Mouse (Mus musculus) Muller cell, postnatal 12 days (primary cell): ENCODE measurements around the gene R3hdm2.

Experiments used
- DNase-seq: peaks from one replicate; pipeline ENCODE4 v3.0.0-alpha.2; 2015; ENCODE audit errors: inconsistent ontology term

The R3hdm2 gene

DNA sequence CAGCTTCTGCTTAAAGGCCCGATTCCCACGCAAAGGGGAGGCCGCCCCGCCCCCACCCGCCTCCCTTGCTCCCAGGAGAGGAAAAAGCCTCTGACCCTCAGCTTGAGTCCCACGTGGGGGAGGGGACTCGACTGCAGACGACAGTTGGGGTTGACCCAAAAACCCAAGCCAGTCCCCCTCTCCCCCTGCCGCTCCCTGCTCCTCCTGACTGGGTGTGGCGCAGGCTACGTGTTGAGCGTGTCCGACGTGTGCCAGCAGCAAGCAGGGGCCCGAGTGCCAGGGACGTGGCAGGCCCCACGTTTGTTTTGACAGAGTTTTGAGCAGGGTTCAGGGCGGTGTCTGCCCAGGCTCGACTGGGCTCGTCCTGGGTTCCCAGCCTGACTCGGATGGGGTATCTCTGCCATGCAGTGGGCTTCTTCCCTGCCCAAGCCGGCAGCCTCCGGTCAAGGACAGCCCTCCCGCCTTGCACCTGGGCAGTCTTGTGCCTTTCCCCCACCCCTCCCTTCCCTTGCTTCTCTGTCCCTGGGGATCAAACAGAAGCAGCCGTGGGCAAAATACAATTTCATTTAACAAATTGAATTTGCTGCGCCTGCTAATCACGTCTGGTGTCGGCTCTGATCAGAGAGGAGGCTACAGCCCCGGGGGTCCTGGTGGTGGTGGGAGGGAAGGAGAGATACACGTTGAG lies 136.6 kb downstream of the R3hdm2 start:
- no peak for DNase-seq

DNA sequence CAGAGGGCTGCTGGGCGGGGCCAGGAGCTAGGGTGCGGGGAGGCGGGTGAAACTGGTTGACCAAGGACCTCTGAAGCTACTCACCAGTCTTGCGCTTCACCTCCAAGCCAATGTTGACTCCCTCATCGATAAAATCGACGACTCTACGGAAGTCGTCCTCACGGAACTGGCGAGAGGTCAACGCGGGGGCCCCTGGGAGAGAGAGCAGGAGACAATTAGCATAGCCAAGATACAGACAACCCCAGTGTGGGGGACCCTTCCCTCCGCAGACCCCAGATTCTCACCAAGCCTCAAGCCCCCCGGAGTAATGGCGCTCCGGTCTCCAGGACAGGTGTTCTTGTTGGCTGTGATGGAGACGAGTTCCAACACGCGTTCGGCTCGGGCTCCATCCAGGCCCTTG lies 137.8 kb downstream of the R3hdm2 start:
- DNase-seq = no peak

DNA sequence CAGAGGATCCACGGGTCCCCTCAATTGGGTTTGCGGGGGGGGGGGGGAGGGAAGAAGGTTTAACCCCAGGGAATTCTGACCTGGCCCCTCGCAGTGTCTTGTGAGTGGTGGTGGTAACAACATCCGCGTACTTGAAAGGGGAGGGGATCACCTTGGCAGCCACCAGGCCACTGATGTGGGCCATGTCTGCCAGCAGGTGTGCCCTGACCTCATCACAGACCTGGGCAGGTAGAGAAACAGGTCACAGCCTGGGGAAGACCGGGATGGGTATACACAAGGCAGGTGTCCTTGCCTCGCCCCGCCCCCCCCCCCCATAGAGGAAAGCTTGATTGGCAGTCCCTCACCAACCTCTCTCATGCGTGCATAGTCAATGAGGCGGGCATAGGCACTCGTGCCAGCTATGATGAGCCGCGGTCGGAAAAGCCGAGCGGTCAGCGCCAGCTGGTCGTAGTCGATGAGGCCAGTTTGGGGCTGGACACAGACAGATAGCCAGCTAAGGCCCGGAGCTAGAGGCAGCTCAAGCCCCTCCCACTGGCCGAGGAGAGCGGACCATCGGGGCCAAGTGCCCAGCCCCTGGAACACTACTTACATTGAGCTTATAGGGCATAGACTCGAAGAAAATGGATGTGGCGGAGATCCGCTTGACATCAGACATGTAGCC lies 139.0 kb downstream of the R3hdm2 start:
- DNase-seq = no peak

DNA sequence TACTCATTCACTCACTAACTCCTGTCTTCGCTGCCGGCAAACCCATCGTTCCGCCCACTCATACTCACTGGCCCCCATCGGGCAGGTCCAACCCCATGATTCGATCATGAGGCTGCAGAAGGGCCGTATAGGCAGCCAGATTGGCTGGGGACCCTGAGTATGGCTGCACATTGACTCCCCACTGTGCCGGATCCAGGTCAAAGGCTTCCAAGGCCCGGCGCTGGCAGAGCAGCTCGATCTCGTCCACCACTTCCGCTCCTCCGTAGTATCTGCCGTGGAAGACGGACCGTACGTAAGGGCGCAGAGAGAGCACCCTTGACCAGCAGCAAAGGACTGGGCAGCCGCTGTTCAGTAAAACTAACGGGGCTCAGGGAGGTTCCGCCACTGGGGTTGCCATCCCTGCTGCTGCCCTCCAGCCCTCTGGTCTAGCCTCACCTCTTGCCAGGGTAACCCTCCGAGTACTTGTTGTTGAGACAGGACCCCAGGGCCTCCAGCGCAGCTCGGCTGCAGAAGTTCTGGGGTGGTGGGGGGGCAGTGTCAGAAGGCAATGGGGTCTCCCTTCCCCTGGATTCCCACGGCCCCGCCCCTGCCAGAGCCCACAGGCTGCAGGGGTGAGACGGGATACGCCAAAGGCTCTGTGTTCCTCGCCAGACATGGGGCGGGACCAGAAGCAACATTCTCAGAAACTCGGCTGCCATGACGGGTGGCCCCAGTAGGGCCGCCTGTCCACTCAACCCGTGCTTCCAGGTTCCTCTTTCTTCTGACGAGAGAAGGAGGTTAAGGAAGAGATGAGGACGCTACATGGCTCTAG lies 140.0 kb downstream of the R3hdm2 start:
- DNase-seq = no peak

GRCm38 (mm10) chr10:127520714-127521357 lies 140.7 kb downstream of the R3hdm2 start:
- DNase-seq = no peak

GRCm38 (mm10) chr10:127521611-127522080 lies 141.5 kb downstream of the R3hdm2 start:
- DNase-seq = no peak

DNA sequence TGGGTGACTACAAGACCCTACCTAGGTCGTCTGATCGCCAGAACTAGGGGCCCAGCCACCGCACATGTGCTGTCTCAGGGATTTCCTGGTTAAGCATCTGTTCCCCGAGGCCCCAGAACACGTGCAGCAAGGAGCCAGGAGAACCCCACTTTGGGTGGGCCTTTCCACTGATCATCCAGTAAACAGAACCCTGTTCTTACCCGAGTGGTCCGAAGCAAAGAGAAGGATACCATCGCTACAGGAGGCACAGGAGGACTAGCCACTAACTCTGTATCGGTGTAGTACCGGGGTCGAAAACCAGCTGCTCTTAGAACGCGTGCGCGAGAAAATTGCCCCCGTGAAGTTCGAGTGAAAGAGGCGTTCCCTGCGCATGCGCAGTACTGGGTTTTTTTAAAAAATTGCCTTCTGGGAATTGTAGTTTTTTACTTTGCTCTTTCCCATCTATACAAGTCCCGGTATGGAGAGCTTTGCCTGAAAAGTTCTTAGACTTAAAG lies 142.0 kb downstream of the R3hdm2 start, which contains the start of gene Shmt2:
TSS of gene Shmt2 (minus strand) at position 357 of the 494 bp plus-strand sequence.
- peak; percentile 91 for DNase-seq

GRCm38 (mm10) chr10:127524646-127525255 lies 144.6 kb downstream of the R3hdm2 start:
- DNase-seq = no peak

DNA sequence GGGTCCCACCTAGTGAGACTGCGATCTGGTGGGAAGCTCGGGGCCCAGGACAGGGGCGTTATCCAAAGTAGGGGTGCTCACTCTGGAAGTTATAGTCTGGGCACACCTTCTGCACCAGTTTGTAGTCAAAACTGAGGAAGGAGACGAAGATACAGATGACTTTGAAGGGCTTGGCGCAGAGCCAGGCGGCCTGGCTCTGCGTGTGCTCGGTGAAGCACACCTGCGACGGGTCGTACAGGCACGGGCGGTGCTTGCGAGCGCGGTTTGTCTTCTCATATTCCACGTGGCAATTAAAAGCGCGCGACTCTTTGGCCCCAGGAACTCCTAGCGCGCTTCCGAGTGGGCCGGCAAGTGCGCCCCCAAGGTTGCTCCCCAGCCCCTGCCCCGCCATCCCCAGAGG lies 145.9 kb downstream of the R3hdm2 start:
- DNase-seq = no peak

DNA sequence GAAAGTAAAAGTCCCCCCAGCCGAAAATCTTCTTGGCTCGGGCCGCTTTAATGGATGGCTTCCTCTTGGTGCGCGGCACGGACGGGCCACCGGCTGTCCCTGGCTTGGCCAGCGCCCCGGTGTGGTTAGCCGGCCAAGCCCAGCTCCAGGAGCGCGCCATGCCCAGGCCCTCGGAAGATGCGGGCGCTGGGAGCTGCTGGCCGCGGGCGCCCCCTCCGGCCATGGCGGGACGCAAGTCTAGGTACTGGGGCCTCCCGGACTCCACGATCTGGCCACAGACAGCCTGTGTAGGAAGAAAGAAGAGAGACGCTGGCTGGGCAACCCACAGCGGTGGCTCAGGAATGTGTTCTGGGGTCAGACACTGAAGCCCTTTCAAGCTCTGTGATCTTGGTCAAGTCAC lies 146.6 kb downstream of the R3hdm2 start:
- DNase-seq = peak; percentile 77

- no peak for DNase-seq
Measured at GRCm38 (mm10) chr10:127527481-127527880, 147.4 kb downstream of the R3hdm2 start.

- no peak for DNase-seq
Measured at GRCm38 (mm10) chr10:127530945-127531344, 150.8 kb downstream of the R3hdm2 start.

GRCm38 (mm10) chr10:127531548-127531947 lies 151.4 kb downstream of the R3hdm2 start:
- DNase-seq = no peak

- DNase-seq = peak; percentile 66
Measured at GRCm38 (mm10) chr10:127534036-127534928, 154.2 kb downstream of the R3hdm2 start, which contains the start of gene Nxph4. Gene Nxph4 (minus strand): TSS chr10:127534559.

DNA sequence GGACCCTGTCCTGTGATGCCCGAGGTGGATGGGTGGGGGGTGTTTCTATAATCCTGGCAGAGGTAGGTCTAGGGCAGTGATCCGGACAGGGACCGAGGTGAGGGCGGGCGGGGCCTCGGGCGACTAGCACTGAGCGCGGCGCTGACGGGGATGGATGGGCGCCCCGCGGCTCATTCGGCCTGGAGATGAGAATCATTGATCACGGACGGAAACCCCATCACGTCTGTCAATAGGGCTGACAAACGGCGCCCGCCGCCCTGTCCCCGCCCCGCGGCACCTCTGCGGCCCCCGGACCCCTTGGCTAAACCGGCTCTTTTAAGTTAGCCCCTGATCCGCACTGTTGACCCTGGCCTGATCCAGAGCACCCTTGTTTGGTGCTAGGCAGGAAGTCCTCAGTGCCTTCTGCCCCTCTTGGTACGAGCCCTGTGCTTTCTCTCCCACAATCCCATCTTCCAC lies 154.8 kb downstream of the R3hdm2 start:
- no peak for DNase-seq

- no peak for DNase-seq
Measured at GRCm38 (mm10) chr10:127536586-127537314, 156.6 kb downstream of the R3hdm2 start.

DNA sequence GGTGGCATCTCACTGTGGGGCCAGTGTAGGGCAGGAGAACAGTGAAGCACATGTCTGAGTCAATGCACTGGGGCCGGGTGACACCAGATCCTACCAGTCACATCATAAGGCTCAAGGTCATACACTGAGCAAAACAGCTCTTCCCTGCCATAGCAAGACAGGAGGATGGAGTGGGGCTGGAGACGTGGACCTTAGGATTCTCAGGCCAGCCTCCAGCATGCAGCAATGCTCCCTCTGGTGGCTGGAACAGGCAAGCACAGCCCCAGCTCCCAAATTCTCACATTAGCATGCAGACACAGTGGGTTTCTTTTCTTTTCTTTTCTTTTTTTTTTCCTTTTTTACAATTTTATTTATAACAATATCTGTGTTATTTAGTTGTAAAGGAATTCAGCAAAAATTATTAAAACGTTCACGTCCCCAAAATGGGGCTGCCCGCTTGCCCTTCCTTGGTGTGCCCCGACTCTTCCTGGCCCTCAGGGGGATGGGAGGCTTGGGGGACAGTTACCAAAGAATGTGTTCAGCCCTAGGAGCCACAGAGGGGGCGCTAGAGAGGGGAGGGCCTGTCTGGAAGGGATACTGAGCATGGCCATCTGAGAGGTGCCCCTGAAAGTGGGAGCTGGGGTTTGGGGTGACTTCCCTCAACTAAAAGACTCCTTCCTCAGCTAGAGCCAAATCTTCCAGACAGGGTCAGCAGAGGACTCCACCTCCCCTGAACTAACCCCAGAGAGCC lies 157.9 kb downstream of the R3hdm2 start:
- DNase-seq = peak; percentile 60

DNA sequence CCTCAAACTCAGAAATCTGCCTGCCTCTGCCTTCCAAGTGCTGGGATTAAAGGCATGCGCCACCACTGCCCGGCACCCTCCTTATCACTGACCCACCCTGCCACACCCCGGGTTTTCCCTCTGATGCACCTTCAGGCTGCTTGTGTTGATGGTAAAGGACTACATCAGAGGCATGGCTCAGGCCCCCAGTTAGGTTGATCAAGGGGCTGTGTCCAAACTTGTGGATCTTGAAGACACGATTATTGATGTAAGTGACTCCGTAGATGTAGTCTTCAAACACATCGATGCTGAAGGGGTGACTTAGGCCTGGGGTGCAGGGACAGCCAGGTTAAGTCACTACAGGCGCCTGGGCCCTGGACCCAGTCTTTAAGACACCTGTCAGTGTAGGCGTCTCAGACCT lies 161.4 kb downstream of the R3hdm2 start:
- DNase-seq = no peak

GRCm38 (mm10) chr10:127542084-127542483 lies 162.0 kb downstream of the R3hdm2 start:
- DNase-seq = peak; percentile 93
